Mouse (Mus musculus) forebrain, embryonic 14.5 days (tissue): ENCODE data around the gene Rhoj. TPM values are rescaled to one million over a fixed set of nuclear protein-coding genes. Genes with fewer than 3 reads are reported as not detected.
"Not testable (repeated sequence)": the region's sequence is repeated elsewhere in the genome, so short reads cannot be mapped to it uniquely, and the experiment has no call there.

Source experiments
- ATAC-seq: fragments of 200-750 bp; cut with Nextera tagmentation; 2 replicates; pipeline ENCODE4 v1.8.0; 2017; ENCODE audit warnings: mild to moderate bottlenecking, moderate library complexity
- DNase-seq: peaks from one replicate; pipeline ENCODE4 v3.0.0-alpha.2; 2015; ENCODE audit warnings: low spot score
- H3K27ac ChIP-seq: fragments of 300-500 bp; sonication (generic); 2 replicates; pipeline ENCODE4 v1.5.1; 2014; ENCODE audit warnings: low read depth, mild to moderate bottlenecking, control low read depth, low read length, moderate library complexity
- H3K27me3 ChIP-seq: fragments of 300-500 bp; sonication (generic); replicated peaks from 2 replicates; pipeline ENCODE4 v1.6.1; 2014; ENCODE audit warnings: low read length, control low read depth, mixed read lengths; ENCODE audit not compliant: control insufficient read depth, insufficient read depth
- H3K36me3 ChIP-seq: fragments of 300-500 bp; sonication (generic); 2 replicates; pipeline ENCODE4 v1.6.1; 2014; ENCODE audit warnings: low read length, control low read depth; ENCODE audit not compliant: control insufficient read depth, insufficient read depth
- H3K4me1 ChIP-seq: fragments of 300-500 bp; sonication (generic); 2 replicates; pipeline ENCODE4 v1.6.1; 2014; ENCODE audit warnings: antibody characterized with exemption, low read length, control low read depth; ENCODE audit not compliant: control insufficient read depth, insufficient read depth
- H3K4me2 ChIP-seq: fragments of 300-500 bp; sonication (generic); 2 replicates; pipeline ENCODE4 v1.6.1; 2014; ENCODE audit warnings: mild to moderate bottlenecking, control low read depth, low read length
- H3K4me3 ChIP-seq: fragments of 300-500 bp; sonication (generic); 2 replicates; pipeline ENCODE4 v1.5.1; 2014; ENCODE audit warnings: low read depth, low read length, control low read depth
- H3K9ac ChIP-seq: fragments of 300-500 bp; sonication (generic); 2 replicates; pipeline ENCODE4 v1.6.1; 2014; ENCODE audit warnings: mild to moderate bottlenecking, low read length, control low read depth, moderate library complexity
- H3K9me3 ChIP-seq: fragments of 300-500 bp; sonication (generic); replicated peaks from 2 replicates; pipeline ENCODE4 v1.6.1; 2016; ENCODE audit warnings: low read length, control low read depth, mixed read lengths; ENCODE audit not compliant: control insufficient read depth
- WGBS: fragments of 180-500 bp; shearing (Covaris S2); extraction: QIAGEN DNeasy Blood & Tissue Kit; methylation state at CpG from one replicate; pipeline ENCODE4 v1.1.7; 2014; 5-methylcytosine and 5-hydroxymethylcytosine counted together
- polyA plus RNA-seq: library from polyadenylated mRNA; unstranded; fragments of >200 nt; fragmentation: Nextera tagmentation; extraction: Ambion mirVana; gene quantifications from 2 replicates; pipeline ENCODE4 v1.2.1, GENCODE M21; 2014

The Rhoj gene
- polyA plus RNA-seq, 1 experiment from 2014 or later: 22.5 TPM

GRCm38 (mm10) chr12:75425882-75426281 lies 117.8 kb downstream of the Rhoj start:
- DNase-seq (no peak), ATAC-seq (no peak)
- 88% methylated on average over 7 of the region's 7 CpGs for WGBS
- Histone ChIP-seq H3K36me3 (no peaks in the 10 kb centered on the region), H3K9ac (no peak overlapping the region), H3K27ac (no peak overlapping the region), H3K4me3 (no peak overlapping the region), H3K27me3 (no peaks in the 10 kb centered on the region), H3K9me3 (no peaks in the 10 kb centered on the region), H3K4me2 (no peak overlapping the region), H3K4me1 (no peaks in the 10 kb centered on the region)

GRCm38 (mm10) chr12:75428719-75429118 lies 120.6 kb downstream of the Rhoj start:
- H3K9me3 ChIP-seq: no peaks in the 10 kb centered on the region
- no peaks in the 10 kb centered on the region for H3K27me3 ChIP-seq
- ATAC-seq (no peak), DNase-seq (no peak)
- H3K4me1 ChIP-seq: no peaks in the 10 kb centered on the region
- no peak overlapping the region for H3K27ac ChIP-seq
- no peaks in the 10 kb centered on the region for H3K36me3 ChIP-seq
- no peak overlapping the region for H3K4me3 ChIP-seq
- 70% methylated on average over 6 of the region's 6 CpGs for WGBS
- no peak overlapping the region for H3K4me2 ChIP-seq
- no peak overlapping the region for H3K9ac ChIP-seq

GRCm38 (mm10) chr12:75429685-75430396 lies 121.7 kb downstream of the Rhoj start:
- Histone ChIP-seq H3K9me3 (no peaks in the 10 kb centered on the region), H3K27ac (no peak overlapping the region), H3K9ac (no peak overlapping the region), H3K4me3 (no peak overlapping the region), H3K27me3 (no peaks in the 10 kb centered on the region), H3K4me2 (no peak overlapping the region), H3K4me1 (no peaks in the 10 kb centered on the region), H3K36me3 (no peaks in the 10 kb centered on the region)
- ATAC-seq (no peak), DNase-seq (no peak)
- WGBS: 91% methylated on average over 1 of the region's 1 CpGs

- 84% methylated on average over 6 of the region's 6 CpGs for WGBS
- not testable (repeated sequence) for H3K4me1 ChIP-seq, H3K36me3 ChIP-seq, H3K27me3 ChIP-seq, ATAC-seq, H3K4me2 ChIP-seq, DNase-seq, H3K9me3 ChIP-seq, H3K27ac ChIP-seq, H3K9ac ChIP-seq, H3K4me3 ChIP-seq
Observed at GRCm38 (mm10) chr12:75432400-75432799, 124.3 kb downstream of the Rhoj start.

GRCm38 (mm10) chr12:75446245-75446644 lies 138.1 kb downstream of the Rhoj start:
- H3K27ac ChIP-seq: no peak overlapping the region
- H3K9me3 ChIP-seq: no peaks in the 10 kb centered on the region
- H3K4me1 ChIP-seq: no peaks in the 10 kb centered on the region
- H3K27me3 ChIP-seq: no peaks in the 10 kb centered on the region
- no peak overlapping the region for H3K4me3 ChIP-seq
- ATAC-seq (no peak), DNase-seq (no peak)
- peaks cover 19% of the 10 kb centered on the region for H3K36me3 ChIP-seq
- no peak overlapping the region for H3K4me2 ChIP-seq
- H3K9ac ChIP-seq: no peak overlapping the region
- WGBS: 91% methylated on average over 7 of the region's 7 CpGs

- ATAC-seq: no peak
- no peaks in the 10 kb centered on the region for H3K9me3 ChIP-seq
Observed at GRCm38 (mm10) chr12:75448921-75449320, 140.8 kb downstream of the Rhoj start.

GRCm38 (mm10) chr12:75449475-75449966 lies 141.4 kb downstream of the Rhoj start:
- Histone ChIP-seq H3K4me1 (no peaks in the 10 kb centered on the region), H3K27me3 (no peaks in the 10 kb centered on the region), H3K36me3 (peaks cover 40% of the 10 kb centered on the region), H3K4me2 (no peak overlapping the region), H3K9me3 (no peaks in the 10 kb centered on the region), H3K4me3 (no peak overlapping the region), H3K9ac (no peak overlapping the region), H3K27ac (no peak overlapping the region)
- 74% methylated on average over 6 of the region's 6 CpGs for WGBS
- ATAC-seq (no peak), DNase-seq (no peak)

More at GRCm38 (mm10) chr12:75448921-75449320, 140.8 kb downstream of the Rhoj start:
- no peak overlapping the region for H3K9ac ChIP-seq
- DNase-seq: no peak
- no peaks in the 10 kb centered on the region for H3K4me1 ChIP-seq
- H3K4me3 ChIP-seq: no peak overlapping the region
- H3K4me2 ChIP-seq: no peak overlapping the region
- H3K27ac ChIP-seq: no peak overlapping the region
- H3K36me3 ChIP-seq: peaks cover 40% of the 10 kb centered on the region
- whole genome bisulfite sequencing: 89% methylated on average over 5 of the region's 5 CpGs
- H3K27me3 ChIP-seq: no peaks in the 10 kb centered on the region

- H3K9me3 ChIP-seq: no peaks in the 10 kb centered on the region
- no peak for ATAC-seq
- no peaks in the 10 kb centered on the region for H3K27me3 ChIP-seq
- H3K4me3 ChIP-seq: no peak overlapping the region
- DNase-seq: no peak
- H3K36me3 ChIP-seq: peaks cover 43% of the 10 kb centered on the region
- no peak overlapping the region for H3K9ac ChIP-seq
- whole genome bisulfite sequencing: 85% methylated on average over 14 of the region's 14 CpGs
- no peaks in the 10 kb centered on the region for H3K4me1 ChIP-seq
- H3K27ac ChIP-seq: no peak overlapping the region
- H3K4me2 ChIP-seq: no peak overlapping the region
Observed at GRCm38 (mm10) chr12:75450011-75450410, 141.9 kb downstream of the Rhoj start.

- DNase-seq (no peak), ATAC-seq (no peak)
- WGBS: 95% methylated on average over 8 of the region's 8 CpGs
- H3K4me2 ChIP-seq: no peak overlapping the region
- H3K27ac ChIP-seq: no peak overlapping the region
- H3K36me3 ChIP-seq: peaks cover 43% of the 10 kb centered on the region
- H3K4me1 ChIP-seq: no peaks in the 10 kb centered on the region
- no peaks in the 10 kb centered on the region for H3K9me3 ChIP-seq
- no peak overlapping the region for H3K9ac ChIP-seq
- no peaks in the 10 kb centered on the region for H3K27me3 ChIP-seq
- H3K4me3 ChIP-seq: no peak overlapping the region
Observed at GRCm38 (mm10) chr12:75450592-75450991, 142.5 kb downstream of the Rhoj start.
